Mouse (Mus musculus): Measurements from ENCODE around the gene Il12rb2.

The Il12rb2 gene

DNA sequence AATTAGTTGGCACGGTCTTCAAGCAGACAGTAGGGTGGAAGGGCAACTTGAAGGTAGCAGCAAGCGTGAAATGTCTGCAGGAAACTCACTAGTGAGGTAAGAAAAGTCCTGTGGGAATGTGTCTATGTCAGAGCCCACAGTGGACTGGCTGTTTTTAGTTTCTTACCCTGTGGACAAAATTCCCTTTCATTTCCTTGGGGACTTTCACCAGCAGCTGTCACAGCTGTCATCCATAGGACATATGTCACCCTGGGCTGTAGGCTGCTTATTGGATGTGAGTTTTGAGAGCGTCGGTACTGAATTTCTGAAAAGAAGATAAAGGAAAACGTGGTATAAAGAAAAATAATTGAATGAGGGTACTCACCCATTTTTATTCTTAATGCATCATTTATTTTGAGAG, 77.2 kb downstream of the Il12rb2 start:
- intact Hi-C loops (cut with DNase I), result no loop called here

DNA sequence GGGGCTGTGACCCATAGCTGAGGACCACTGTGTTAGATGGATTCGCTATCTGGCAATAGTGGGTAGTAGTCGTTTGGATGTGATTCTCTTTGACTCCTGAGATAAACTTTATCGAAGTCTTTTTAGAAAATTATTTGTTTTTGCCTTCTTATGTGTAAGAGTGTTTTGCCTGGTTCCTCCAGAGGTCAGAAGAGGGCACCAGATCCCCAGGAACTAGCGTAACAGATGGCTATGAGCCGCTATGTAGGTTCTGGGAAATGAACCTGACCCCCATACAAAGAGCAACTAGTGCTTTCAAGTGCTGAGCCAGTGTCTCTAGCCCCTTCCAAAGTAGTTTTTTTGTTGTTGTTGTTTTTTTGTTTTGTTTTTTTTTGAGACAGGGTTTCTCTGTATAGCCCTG, 79.9 kb downstream of the Il12rb2 start:
- intact Hi-C loops (cut with DNase I), result no loop called here

GRCm38 (mm10) chr6:67292042-67292623, 83.9 kb downstream of the Il12rb2 start:
- intact Hi-C loops (cut with DNase I), result no loop called here

DNA sequence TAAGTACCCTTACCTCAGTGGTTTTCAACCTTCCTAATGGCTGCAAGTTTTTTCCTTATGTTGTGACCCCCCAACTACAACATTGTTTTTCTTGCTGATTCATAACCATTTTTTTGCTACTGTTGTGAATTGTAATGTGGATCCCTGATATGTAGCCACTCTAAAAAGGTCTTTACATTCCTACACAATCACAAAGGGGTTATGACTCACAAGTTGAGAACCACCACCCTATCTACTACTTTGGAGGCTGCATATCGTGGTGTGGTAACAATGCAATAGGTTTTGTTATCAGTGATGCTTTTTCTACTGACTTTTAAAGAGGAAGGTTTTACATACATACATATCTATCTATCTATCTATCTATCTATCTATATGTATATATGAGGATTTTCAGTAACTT, 93.1 kb downstream of the Il12rb2 start:
- intact Hi-C loops (cut with DNase I), result no loop called here

GRCm38 (mm10) chr6:67281614-67282197, 94.3 kb downstream of the Il12rb2 start:
- intact Hi-C loops (cut with DNase I), result no loop called here

DNA sequence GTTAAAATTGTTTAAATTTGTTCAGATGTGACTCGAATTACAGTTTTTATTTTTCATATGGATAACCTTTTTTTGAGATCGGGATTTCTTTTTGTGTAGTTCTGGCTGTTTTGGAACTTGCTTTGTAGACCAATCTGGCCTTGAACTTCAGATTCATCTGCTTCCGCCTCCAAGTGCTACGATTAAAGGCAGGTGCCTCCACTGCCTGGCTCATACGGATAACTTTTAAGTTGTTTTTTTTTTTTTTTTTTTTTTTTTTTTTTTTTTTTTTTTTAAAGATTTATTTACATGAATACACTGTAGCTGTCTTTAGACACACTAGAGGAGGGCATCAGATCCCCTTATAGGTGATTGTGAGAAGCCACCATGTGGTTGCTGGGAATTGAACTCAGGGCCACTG, 98.0 kb downstream of the Il12rb2 start:
- intact Hi-C loops (cut with DNase I), result no loop called here

- intact Hi-C loops (cut with DNase I), result no loop called here
Measured at GRCm38 (mm10) chr6:67269459-67269858, 106.5 kb downstream of the Il12rb2 start.

DNA sequence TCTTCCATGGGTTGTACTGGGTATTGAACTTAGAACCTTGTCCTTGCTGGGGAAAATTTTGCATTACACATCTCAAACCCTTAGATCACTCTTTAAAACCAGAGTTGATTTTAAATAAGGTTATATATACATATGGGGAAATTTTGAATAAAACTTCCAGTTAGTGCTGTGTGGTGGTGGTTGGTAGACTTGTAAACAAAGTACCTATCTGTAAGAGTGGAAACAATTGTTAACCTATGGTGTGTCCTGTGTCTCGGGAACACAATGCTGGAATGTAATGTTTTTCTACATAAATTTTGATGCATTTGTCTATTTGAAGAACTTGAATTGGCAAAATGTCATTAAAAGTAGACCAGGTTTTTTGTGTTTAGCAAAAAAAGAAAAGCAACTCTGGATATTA, 107.0 kb downstream of the Il12rb2 start:
- intact Hi-C loops (cut with DNase I), result no loop called here

DNA sequence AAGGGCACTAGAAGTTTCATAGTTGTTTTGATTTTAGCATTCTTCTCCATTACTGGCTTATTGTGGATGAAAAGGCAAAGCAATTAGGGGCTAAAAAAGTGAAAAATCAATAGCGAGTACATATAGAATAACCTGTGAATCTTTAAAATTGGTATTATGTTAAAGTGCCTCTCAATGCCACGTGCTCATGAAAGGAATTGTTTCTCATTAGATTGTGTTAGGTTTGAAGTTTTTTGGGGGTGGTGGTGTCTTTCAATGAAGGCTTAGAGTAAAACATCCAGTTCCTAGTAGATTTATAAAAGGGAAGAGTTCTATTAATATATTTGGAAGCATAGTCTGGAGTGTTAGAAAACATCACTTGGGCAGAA, 107.8 kb downstream of the Il12rb2 start:
- intact Hi-C loops (cut with DNase I), result no loop called here

DNA sequence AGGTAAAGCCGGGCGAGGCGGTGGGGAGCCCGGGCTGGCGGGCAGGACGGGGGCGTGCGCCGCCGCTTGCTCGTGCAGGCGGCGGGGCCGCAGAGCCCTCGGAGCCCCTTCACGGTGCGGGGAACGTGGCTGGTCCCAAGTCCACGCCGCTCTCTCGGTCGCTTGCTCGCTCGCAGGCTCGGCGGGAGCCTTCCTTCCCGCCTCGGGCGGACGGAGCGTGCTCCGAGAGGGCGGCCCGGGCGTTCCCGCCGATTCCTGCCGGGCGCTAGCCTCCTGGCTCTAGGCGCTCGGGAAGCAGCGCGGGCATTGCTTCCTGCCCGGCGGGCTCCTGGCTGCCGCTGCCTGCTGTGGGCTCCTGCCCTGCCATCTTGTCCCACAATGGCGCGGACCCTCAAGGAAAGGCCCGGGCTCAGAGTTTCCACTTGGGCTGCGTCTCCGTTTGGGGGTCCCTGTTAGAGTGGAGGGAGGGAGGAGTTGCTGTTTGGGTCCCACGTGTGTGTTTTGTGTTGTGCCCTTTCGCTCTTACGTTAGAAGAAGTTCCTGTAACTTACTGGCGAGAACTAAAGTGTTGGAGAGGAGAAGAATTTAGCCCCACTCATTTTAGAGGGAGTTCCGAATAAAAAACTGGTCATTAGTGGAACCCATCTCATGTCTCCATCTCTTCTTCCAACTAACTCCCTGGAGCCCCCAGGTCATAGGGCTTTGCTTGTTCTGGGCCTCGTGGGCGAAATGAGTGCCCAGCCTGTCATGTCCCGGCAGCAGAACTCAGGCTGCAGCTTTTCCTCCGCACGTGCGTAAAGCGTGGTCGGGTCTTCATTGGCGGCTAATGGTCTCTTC, 108.4 kb downstream of the Il12rb2 start:
- intact Hi-C loops (cut with DNase I), result no loop called here

GRCm38 (mm10) chr6:67266664-67267407, 109.2 kb downstream of the Il12rb2 start:
- intact Hi-C loops (cut with DNase I), result no loop called here

DNA sequence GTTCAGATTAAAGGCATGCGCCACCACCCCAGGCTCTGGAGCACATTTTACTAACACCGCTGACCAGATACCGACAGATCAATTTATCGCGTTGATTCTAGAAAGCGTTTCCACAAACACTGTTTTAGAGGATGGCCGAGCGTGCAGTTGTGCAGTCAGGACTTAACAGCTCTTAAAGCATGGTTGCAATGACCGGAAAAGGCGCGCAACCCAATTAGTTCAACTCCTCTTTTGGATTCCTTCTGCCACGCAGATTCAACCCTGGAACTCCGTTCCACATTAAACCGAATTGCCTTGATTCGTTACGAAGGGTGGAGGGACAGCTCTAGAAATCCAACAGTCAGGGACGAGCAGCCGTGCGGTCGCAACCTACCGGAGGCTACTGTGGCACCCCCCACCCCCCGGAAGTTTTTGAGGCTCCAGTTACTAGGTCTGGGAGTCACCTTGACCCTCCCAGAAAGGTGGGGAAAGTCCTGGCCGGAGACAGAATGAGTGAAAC, 109.8 kb downstream of the Il12rb2 start:
- intact Hi-C loops (cut with DNase I), result no loop called here

DNA sequence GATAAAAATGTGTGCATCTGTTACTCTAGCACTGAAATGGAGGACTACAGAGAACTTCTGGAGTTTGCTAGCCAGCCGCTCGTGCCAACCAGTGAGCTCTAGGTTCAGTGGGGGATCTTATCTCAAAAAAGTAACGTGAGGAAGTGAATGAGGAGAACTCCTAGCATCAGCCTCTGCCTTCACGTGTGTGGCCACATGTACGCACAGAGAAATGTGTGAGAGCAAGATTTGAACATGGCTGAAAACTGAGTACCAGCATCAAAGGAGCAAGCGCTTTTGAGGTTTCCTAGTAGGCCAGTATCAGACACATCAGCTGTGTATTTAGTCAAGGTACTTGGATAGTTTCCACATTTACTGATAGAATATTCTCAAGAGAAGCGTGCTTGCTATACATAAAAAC, 111.1 kb downstream of the Il12rb2 start:
- intact Hi-C loops (cut with DNase I), result no loop called here

DNA sequence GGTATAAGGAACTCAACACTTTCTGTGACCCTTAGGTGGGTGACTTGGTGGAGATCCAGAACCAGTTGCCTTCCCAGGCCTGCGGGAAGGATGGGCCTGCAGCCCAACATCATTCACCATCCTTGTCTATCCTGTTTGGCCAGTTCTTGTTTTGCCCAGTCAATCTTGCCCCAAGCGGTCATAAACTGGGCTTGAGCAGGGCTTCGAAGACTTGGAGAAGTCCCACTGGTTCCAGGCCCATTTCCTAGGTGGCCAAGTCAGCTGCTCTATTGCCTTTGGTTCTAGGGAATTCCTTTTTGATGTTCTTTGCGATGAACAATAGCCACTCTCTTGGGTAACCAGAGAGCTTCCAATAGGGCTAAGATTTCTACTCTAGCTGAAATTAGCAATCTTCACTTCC, 124.9 kb downstream of the Il12rb2 start:
- intact Hi-C loops (cut with DNase I), result no loop called here

- intact Hi-C loops (cut with DNase I), result no loop called here
Measured at GRCm38 (mm10) chr6:67244451-67244850, 131.5 kb downstream of the Il12rb2 start.

GRCm38 (mm10) chr6:67243765-67244420, 132.1 kb downstream of the Il12rb2 start:
- intact Hi-C loops (cut with DNase I), result no loop called here

Measured in adrenal gland (tissue).